ENCODE assay signal across 9 mouse cellular contexts in genomic region chr13:31207709-31208108, GRCm38 (mm10).
DNase-seq lines count a peak whose midpoint lies in the region; ATAC-seq and TF ChIP-seq lines count a peak whose summit lies in the region.
"Had no signal": no experiment of that assay in that cellular context is flagged by ENCODE, and none has a peak within 500 bp of the region (broad histone marks: within the 10 kb centered on the region; RNA-seq: fewer than 3 reads in every experiment).

No protein-coding gene starts in this region.

- H3K27me3 ChIP-seq in forebrain, embryonic 16.5 days (replicated peaks; ENCODE audit: control insufficient read depth, insufficient read depth, low read length): no peaks in the 10 kb centered on the region
- H3K27me3 ChIP-seq in forebrain, embryonic 10.5 days (ENCODE audit: poor library complexity, severe bottlenecking): no peaks in the 10 kb centered on the region
- H3K27me3 ChIP-seq in ES-Bruce4 (ENCODE audit: control insufficient read depth, insufficient read depth, low read length, poor library complexity, severe bottlenecking): no peaks in the 10 kb centered on the region
- H3K27me3 ChIP-seq: neural tube, embryonic 12.5 days had no signal

- no peak for TF ChIP-seq EP300 in ES-Bruce4 (IDR thresholded peaks at IDR 0.05; ENCODE audit: insufficient read depth, low read depth, low read length)

- WGBS in forebrain, embryonic 16.5 days: 64% methylated on average over 5 of the region's 5 CpGs
- 78% methylated on average over 5 of the region's 5 CpGs for WGBS in forebrain, embryonic 10.5 days

- H3K9me3 ChIP-seq in forebrain, embryonic 16.5 days (ENCODE audit: control insufficient read depth, low read length): no peaks in the 10 kb centered on the region
- H3K9me3 ChIP-seq in forebrain, embryonic 10.5 days: no peaks in the 10 kb centered on the region
- H3K9me3 ChIP-seq in ES-Bruce4 (replicated peaks; ENCODE audit: control insufficient read depth, insufficient read depth, low read length, poor library complexity, severe bottlenecking): no peaks in the 10 kb centered on the region
- H3K9me3 ChIP-seq: neural tube, embryonic 12.5 days had no signal

- H3K9ac ChIP-seq in forebrain, embryonic 16.5 days (replicated peaks; ENCODE audit: low read depth, low read length): no peak overlapping the region
- no peak overlapping the region for H3K9ac ChIP-seq in ES-Bruce4 (ENCODE audit: low read depth, poor library complexity, severe bottlenecking)
- H3K9ac ChIP-seq: neural tube, embryonic 12.5 days had no signal

- H3K27ac ChIP-seq in forebrain, embryonic 16.5 days (ENCODE audit: low read length): no peak overlapping the region
- no peak overlapping the region for H3K27ac ChIP-seq in forebrain, embryonic 10.5 days
- no peak overlapping the region for H3K27ac ChIP-seq in ES-Bruce4 (ENCODE audit: insufficient read depth, low read length)
- H3K27ac ChIP-seq in embryonic fibroblast, embryonic 13.5 days (ENCODE audit: insufficient read depth, low read length): no peak overlapping the region
- H3K27ac ChIP-seq: neural tube, embryonic 12.5 days had no signal

- no peaks in the 10 kb centered on the region for H3K4me1 ChIP-seq in forebrain, embryonic 16.5 days (replicated peaks; ENCODE audit: control insufficient read depth, insufficient read depth, low read length)
- H3K4me1 ChIP-seq in forebrain, embryonic 10.5 days: no peaks in the 10 kb centered on the region
- H3K4me1 ChIP-seq in ES-Bruce4 (ENCODE audit: control insufficient read depth, insufficient read depth, low read length): no peaks in the 10 kb centered on the region
- H3K4me1 ChIP-seq in embryonic fibroblast, embryonic 13.5 days (ENCODE audit: control insufficient read depth, insufficient read depth, low read length): no peaks in the 10 kb centered on the region; the same call in 1 of the 2 replicates
- H3K4me1 ChIP-seq: neural tube, embryonic 12.5 days had no signal

- H3K4me3 ChIP-seq in forebrain, embryonic 16.5 days (replicated peaks; ENCODE audit: low read length): no peak overlapping the region
- H3K4me3 ChIP-seq in forebrain, embryonic 10.5 days: no peak overlapping the region
- H3K4me3 ChIP-seq in ES-Bruce4 (ENCODE audit: low read depth, low read length): no peak overlapping the region
- no peak overlapping the region for H3K4me3 ChIP-seq in embryonic fibroblast, embryonic 13.5 days (ENCODE audit: insufficient read depth, low read length)
- H3K4me3 ChIP-seq: neural tube, embryonic 12.5 days had no signal

- TF ChIP-seq POLR2A in ES-Bruce4 (IDR thresholded peaks at IDR 0.05; ENCODE audit: insufficient read depth, low read length): no peak
- no peak for TF ChIP-seq POLR2A in embryonic fibroblast, embryonic 13.5 days (IDR thresholded peaks at IDR 0.05; ENCODE audit: low read depth, low read length)

- TF ChIP-seq CTCF in ES-Bruce4 (IDR thresholded peaks at IDR 0.05; ENCODE audit: low read depth, low read length): peak; percentile 46
- TF ChIP-seq CTCF in embryonic fibroblast, embryonic 13.5 days (IDR thresholded peaks at IDR 0.05; ENCODE audit: borderline replicate concordance, insufficient read depth, low read length): peak; percentile 70

- H3K36me3 ChIP-seq in forebrain, embryonic 16.5 days (ENCODE audit: control insufficient read depth, insufficient read depth): no peaks in the 10 kb centered on the region
- H3K36me3 ChIP-seq in forebrain, embryonic 10.5 days (replicated peaks): no peaks in the 10 kb centered on the region
- H3K36me3 ChIP-seq in ES-Bruce4 (ENCODE audit: control insufficient read depth, insufficient read depth, low read length, poor library complexity, severe bottlenecking): no peaks in the 10 kb centered on the region
- H3K36me3 ChIP-seq: neural tube, embryonic 12.5 days had no signal

- ATAC-seq in forebrain, embryonic 16.5 days: peak; percentile 38; the same call in 1 of the 2 replicates

- no peak for DNase-seq in forebrain, embryonic 10.5 days (ENCODE audit: extremely low spot score, low spot score)
- peak; percentile 62 for DNase-seq in heart, postnatal 4 days
- peak; percentile 67 to 78 for DNase-seq in lung, adult 18-20 months
- peak; percentile 4 for DNase-seq in right cerebral cortex, postnatal 4 days
- DNase-seq in thymus, postnatal 25 days: no peak

- no peak overlapping the region for H3K4me2 ChIP-seq in forebrain, embryonic 16.5 days (ENCODE audit: low read length)
- H3K4me2 ChIP-seq: neural tube, embryonic 12.5 days had no signal

Comparison
In these comparisons a context has a peak if more than half of its experiments do, and no peak if none do; other contexts are left out.
1. DNase-seq: peak in heart, postnatal 4 days (single experiment), lung, adult 18-20 months (2 of 2) and right cerebral cortex, postnatal 4 days (single experiment); none in forebrain, embryonic 10.5 days (single experiment) and thymus, postnatal 25 days (single experiment).